Mouse (Mus musculus) hindbrain, embryonic 16.5 days (tissue): ENCODE results near the gene Arfgap3. TPM values are rescaled to one million over a fixed set of nuclear protein-coding genes. Genes with fewer than 3 reads are reported as not detected.

Source experiments
- ATAC-seq: fragments of 200-750 bp; cut with Nextera tagmentation; 2 replicates; pipeline ENCODE4 v1.8.0; 2017; ENCODE audit warnings: moderate TSS enrichment, moderate library complexity
- H3K27ac ChIP-seq: fragments of 300-500 bp; sonication (generic); 2 replicates; pipeline ENCODE4 v1.5.1; 2014; ENCODE audit warnings: low read depth, mild to moderate bottlenecking, control low read depth, low read length, moderate library complexity
- H3K27me3 ChIP-seq: fragments of 300-500 bp; sonication (generic); replicated peaks from 2 replicates; pipeline ENCODE4 v1.6.1; 2014; ENCODE audit warnings: low read length; ENCODE audit not compliant: control insufficient read depth, insufficient read depth
- H3K36me3 ChIP-seq: fragments of 300-500 bp; sonication (generic); 2 replicates; pipeline ENCODE4 v1.6.1; 2014; ENCODE audit warnings: mild to moderate bottlenecking, low read length, moderate library complexity, mixed read lengths; ENCODE audit not compliant: control insufficient read depth, insufficient read depth
- H3K4me1 ChIP-seq: fragments of 300-500 bp; sonication (generic); 2 replicates; pipeline ENCODE4 v1.6.1; 2014; ENCODE audit warnings: low read depth, low read length; ENCODE audit not compliant: control insufficient read depth, insufficient read depth
- H3K4me2 ChIP-seq: fragments of 300-500 bp; sonication (generic); 2 replicates; pipeline ENCODE4 v1.6.1; 2014; ENCODE audit warnings: mild to moderate bottlenecking, low read length, control low read depth, moderate library complexity
- H3K4me3 ChIP-seq: fragments of 300-500 bp; sonication (generic); 2 replicates; pipeline ENCODE4 v1.5.1; 2014; ENCODE audit warnings: mild to moderate bottlenecking, low read length, control low read depth, moderate library complexity
- H3K9ac ChIP-seq: fragments of 300-500 bp; sonication (generic); 2 replicates; pipeline ENCODE4 v1.6.1; 2014; ENCODE audit warnings: low read depth, mild to moderate bottlenecking, control low read depth, low read length, moderate library complexity
- H3K9me3 ChIP-seq: fragments of 300-500 bp; sonication (generic); 2 replicates; pipeline ENCODE4 v1.6.1; 2014; ENCODE audit warnings: mild to moderate bottlenecking, low read length, moderate library complexity; ENCODE audit not compliant: control insufficient read depth
- WGBS: fragments of 180-500 bp; shearing (Covaris S2); extraction: QIAGEN DNeasy Blood & Tissue Kit; methylation state at CpG from one replicate; pipeline ENCODE4 v1.1.7; 2014; 5-methylcytosine and 5-hydroxymethylcytosine counted together
- polyA plus RNA-seq: library from polyadenylated mRNA; unstranded; fragments of >200 nt; fragmentation: Nextera tagmentation; extraction: Ambion mirVana; gene quantifications from 2 replicates; pipeline ENCODE4 v1.2.1, GENCODE M21; 2015

Arfgap3 gene
- polyA plus RNA-seq: 39.4 and 43.3 TPM in 2 replicates

DNA sequence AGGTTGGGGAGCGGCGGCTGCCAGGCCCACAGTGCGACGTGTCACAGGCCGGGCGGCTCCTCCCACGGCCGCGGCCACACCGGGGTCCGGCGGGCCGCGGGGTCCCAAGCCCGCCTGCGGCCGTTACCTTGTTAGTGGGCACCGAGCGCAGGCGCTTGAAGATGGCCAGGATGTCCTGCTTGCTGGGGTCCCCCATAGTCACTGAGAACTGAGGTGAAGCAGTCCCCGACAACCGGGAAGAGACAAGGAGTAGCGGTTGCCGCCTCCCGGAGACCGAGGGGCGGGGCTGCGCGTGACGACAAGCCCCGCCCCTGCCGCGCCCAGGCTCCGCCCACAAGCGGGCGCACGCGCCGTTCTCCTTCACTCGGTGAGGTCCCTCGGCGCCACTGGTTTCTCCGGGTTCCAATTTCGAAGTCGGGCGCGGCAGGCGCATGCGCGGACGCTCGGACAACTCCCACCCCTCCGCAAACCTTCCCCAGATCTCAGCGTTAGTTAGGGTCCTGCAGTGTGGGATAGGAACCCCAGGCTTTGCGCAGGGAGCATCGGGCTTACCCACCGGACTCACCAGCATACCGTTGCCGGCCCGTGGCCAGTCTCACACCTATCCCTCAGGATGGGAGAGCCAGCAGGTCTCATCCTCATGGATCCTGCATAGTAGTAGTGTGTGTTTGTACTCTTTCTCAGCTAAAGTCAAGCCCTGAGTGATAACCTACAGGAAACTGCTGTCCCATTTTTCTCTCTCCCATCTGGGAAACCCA lies at the start of gene Arfgap3:
TSS of gene Arfgap3 (minus strand) at position 294 of the 758 bp plus-strand sequence.
- Histone ChIP-seq H3K4me3 (peak within 1 kb of the TSS; percentile 77), H3K27ac (peak within 1 kb of the TSS; percentile 73), H3K4me1 (peaks cover 11% of the 10 kb centered on the region), H3K9me3 (no peaks in the 10 kb centered on the region), H3K27me3 (no peaks in the 10 kb centered on the region), H3K9ac (peak within 1 kb of the TSS; percentile 89), H3K36me3 (no peaks in the 10 kb centered on the region), H3K4me2 (peak within 1 kb of the TSS; percentile 88)
- peak; percentile 95 for ATAC-seq
- WGBS: under 1% methylated on average over 58 of the region's 60 CpGs

DNA sequence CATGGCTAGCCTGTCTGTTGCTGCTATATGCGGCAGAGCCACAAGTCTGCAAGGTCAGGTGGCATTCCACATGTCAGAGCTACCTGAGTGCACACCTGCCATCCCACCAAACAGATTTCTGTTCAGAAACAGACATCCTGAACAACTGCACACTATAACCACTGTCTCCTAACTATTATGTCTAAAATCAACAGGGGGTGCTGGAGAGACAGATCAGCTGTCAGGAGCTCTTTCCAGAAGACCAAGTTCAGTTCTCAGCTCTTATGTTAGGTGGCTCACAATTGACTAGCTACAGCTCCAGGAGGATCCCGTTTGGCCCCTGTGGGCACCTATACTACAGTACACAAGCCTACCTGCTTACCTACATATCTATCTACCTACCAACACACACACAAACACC lies 42.7 kb upstream of the Arfgap3 start:
- ATAC-seq: no peak
- WGBS: 77% methylated on average over 2 of the region's 2 CpGs
- Histone ChIP-seq H3K9ac (no peak overlapping the region), H3K4me1 (no peaks in the 10 kb centered on the region), H3K36me3 (no peaks in the 10 kb centered on the region), H3K27ac (no peak overlapping the region), H3K4me2 (no peak overlapping the region), H3K27me3 (no peaks in the 10 kb centered on the region), H3K4me3 (no peak overlapping the region), H3K9me3 (no peaks in the 10 kb centered on the region)

DNA sequence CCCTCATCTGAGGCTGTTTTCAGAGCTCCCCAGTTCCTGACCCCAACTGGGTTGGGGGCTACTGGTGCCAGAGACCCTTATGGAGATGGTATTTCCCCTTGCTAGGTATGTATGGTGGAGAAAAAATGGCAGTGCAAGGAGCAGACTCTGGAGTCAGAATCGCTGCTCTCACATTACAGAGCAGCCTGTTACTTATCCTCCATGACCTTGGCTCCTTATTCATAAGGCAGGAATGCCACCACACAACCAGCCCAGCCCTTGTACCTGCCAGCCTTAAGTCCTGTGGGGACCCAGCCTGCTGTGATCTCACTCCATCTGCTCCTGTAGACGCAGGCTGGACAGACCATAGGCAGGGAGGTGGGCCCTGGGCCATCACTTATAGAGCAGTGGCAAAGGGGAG lies 37.9 kb upstream of the Arfgap3 start:
- Histone ChIP-seq H3K4me1 (no peaks in the 10 kb centered on the region), H3K9me3 (no peaks in the 10 kb centered on the region), H3K4me3 (no peak overlapping the region), H3K27ac (no peak overlapping the region), H3K27me3 (no peaks in the 10 kb centered on the region), H3K4me2 (no peak overlapping the region), H3K36me3 (no peaks in the 10 kb centered on the region), H3K9ac (no peak overlapping the region)
- 78% methylated on average over 2 of the region's 2 CpGs for WGBS
- no peak for ATAC-seq

GRCm38 (mm10) chr15:83383633-83384032 lies 33.6 kb upstream of the Arfgap3 start:
- H3K27ac ChIP-seq: no peak overlapping the region
- no peaks in the 10 kb centered on the region for H3K36me3 ChIP-seq
- 92% methylated on average over 2 of the region's 2 CpGs for whole genome bisulfite sequencing
- no peaks in the 10 kb centered on the region for H3K4me1 ChIP-seq
- no peak for ATAC-seq
- no peaks in the 10 kb centered on the region for H3K9me3 ChIP-seq
- H3K9ac ChIP-seq: no peak overlapping the region
- H3K4me3 ChIP-seq: no peak overlapping the region
- no peaks in the 10 kb centered on the region for H3K27me3 ChIP-seq
- H3K4me2 ChIP-seq: no peak overlapping the region

- Histone ChIP-seq H3K27me3 (no peaks in the 10 kb centered on the region), H3K27ac (no peak overlapping the region), H3K4me3 (no peak overlapping the region), H3K4me1 (no peaks in the 10 kb centered on the region), H3K36me3 (no peaks in the 10 kb centered on the region; the same call in 1 of the 2 replicates), H3K9me3 (no peaks in the 10 kb centered on the region), H3K4me2 (no peak overlapping the region), H3K9ac (no peak overlapping the region)
- ATAC-seq: no peak
- WGBS: 85% methylated on average over 5 of the region's 5 CpGs
Observed at GRCm38 (mm10) chr15:83383136-83383535, 33.1 kb upstream of the Arfgap3 start.

DNA sequence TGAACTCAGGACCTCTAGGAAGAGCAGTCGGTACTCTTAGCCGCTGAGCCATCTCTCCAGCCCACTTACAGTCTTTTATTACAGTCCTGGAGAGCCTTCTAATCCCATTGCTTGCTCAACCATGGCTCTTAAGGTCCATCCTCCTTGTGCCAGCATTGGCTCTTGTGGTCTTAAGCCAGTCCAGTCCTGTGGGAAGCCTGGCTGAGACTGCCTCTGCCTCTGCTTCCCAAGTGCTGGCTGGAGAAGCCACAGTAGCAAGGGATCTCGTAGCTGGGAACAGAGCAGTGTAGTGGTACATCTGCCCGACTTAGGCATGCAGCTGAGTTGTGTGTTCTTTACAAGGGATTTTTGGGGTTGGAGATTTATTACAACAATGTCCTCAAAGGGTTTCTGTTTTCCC lies 32.4 kb upstream of the Arfgap3 start:
- Histone ChIP-seq H3K9me3 (no peaks in the 10 kb centered on the region), H3K4me2 (no peak overlapping the region), H3K4me1 (no peaks in the 10 kb centered on the region), H3K9ac (no peak overlapping the region), H3K27me3 (no peaks in the 10 kb centered on the region), H3K4me3 (no peak overlapping the region), H3K27ac (no peak overlapping the region), H3K36me3 (no peaks in the 10 kb centered on the region; the same call in 1 of the 2 replicates)
- ATAC-seq: no peak
- 96% methylated on average over 4 of the region's 4 CpGs for WGBS

GRCm38 (mm10) chr15:83377153-83377552 lies 27.1 kb upstream of the Arfgap3 start:
- Histone ChIP-seq H3K4me2 (no peak overlapping the region), H3K27me3 (no peaks in the 10 kb centered on the region), H3K4me1 (no peaks in the 10 kb centered on the region), H3K4me3 (no peak overlapping the region), H3K27ac (no peak overlapping the region), H3K36me3 (no peaks in the 10 kb centered on the region; the same call in 1 of the 2 replicates), H3K9me3 (no peaks in the 10 kb centered on the region), H3K9ac (no peak overlapping the region)
- WGBS: 84% methylated on average over 4 of the region's 4 CpGs
- ATAC-seq: no peak

- Histone ChIP-seq H3K27me3 (no peaks in the 10 kb centered on the region), H3K4me1 (no peaks in the 10 kb centered on the region), H3K27ac (no peak overlapping the region), H3K9ac (no peak overlapping the region), H3K9me3 (no peaks in the 10 kb centered on the region), H3K36me3 (no peaks in the 10 kb centered on the region; the same call in 1 of the 2 replicates), H3K4me3 (no peak overlapping the region), H3K4me2 (no peak overlapping the region)
- no peak for ATAC-seq
- WGBS: 72% methylated on average over 4 of the region's 4 CpGs
Observed at GRCm38 (mm10) chr15:83375136-83375535, 25.1 kb upstream of the Arfgap3 start.

DNA sequence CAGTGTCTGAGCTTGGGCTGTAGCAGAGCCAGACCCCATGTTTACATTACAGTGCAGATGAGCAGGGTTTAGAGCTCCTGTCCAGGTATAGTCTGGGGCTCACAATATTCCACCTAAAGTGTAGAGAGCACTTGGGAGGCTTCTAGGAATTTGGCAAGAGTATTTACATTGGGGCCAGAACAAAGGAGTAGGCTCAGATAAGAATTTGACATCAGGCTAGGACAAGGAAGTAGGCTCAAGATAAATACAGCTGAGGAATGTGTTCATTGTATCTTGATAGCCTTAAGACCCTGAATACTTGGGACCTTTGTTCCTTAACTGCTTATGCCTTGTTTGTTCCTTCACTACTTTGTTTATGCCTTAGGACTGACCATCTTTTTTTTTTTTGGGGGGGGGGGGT lies 24.0 kb upstream of the Arfgap3 start:
- Histone ChIP-seq H3K27me3 (no peaks in the 10 kb centered on the region), H3K4me1 (no peaks in the 10 kb centered on the region), H3K9me3 (no peaks in the 10 kb centered on the region), H3K4me2 (no peak overlapping the region), H3K36me3 (no peaks in the 10 kb centered on the region; the same call in 1 of the 2 replicates), H3K9ac (no peak overlapping the region), H3K4me3 (no peak overlapping the region), H3K27ac (no peak overlapping the region)
- no peak for ATAC-seq
